In genomic region chr2:92987901-92988631, GRCm38 (mm10) we compare ENCODE assay signal across 8 mouse cellular contexts. TPM values are rescaled to one million over a fixed set of nuclear protein-coding genes. Genes with fewer than 3 reads are reported as not detected.
DNase-seq lines count a peak whose midpoint lies in the region; ATAC-seq and TF ChIP-seq lines count a peak whose summit lies in the region.

No protein-coding gene starts in this region.

- peak overlapping the region; percentile 72 for H3K27ac ChIP-seq in intestine, embryonic 16.5 days (ENCODE audit: low read length)
- H3K27ac ChIP-seq in limb, embryonic 12.5 days, result peak overlapping the region; percentile 88
- H3K27ac ChIP-seq in midbrain, embryonic 12.5 days (replicated peaks), result peak overlapping the region; percentile 35; the same call in 1 of the 2 replicates
- peak overlapping the region; percentile 73 for H3K27ac ChIP-seq in stomach, postnatal 0 days (replicated peaks)

- H3K9ac ChIP-seq in intestine, embryonic 16.5 days (ENCODE audit: low read depth, low read length), result peak overlapping the region; percentile 55
- H3K9ac ChIP-seq in limb, embryonic 12.5 days (replicated peaks), result peak overlapping the region; percentile 47
- H3K9ac ChIP-seq in midbrain, embryonic 12.5 days (replicated peaks), result peak overlapping the region; percentile 39; the same call in 1 of the 2 replicates
- peak overlapping the region; percentile 41 for H3K9ac ChIP-seq in stomach, postnatal 0 days (ENCODE audit: low read length)

- H3K9me3 ChIP-seq in intestine, embryonic 16.5 days (ENCODE audit: control insufficient read depth, low read length), result no peaks in the 10 kb centered on the region
- no peaks in the 10 kb centered on the region for H3K9me3 ChIP-seq in limb, embryonic 12.5 days
- H3K9me3 ChIP-seq in midbrain, embryonic 12.5 days, result no peaks in the 10 kb centered on the region
- no peaks in the 10 kb centered on the region for H3K9me3 ChIP-seq in stomach, postnatal 0 days (ENCODE audit: control insufficient read depth, low read length)

- H3K4me3 ChIP-seq in intestine, embryonic 16.5 days (ENCODE audit: low read length), result no peak overlapping the region
- no peak overlapping the region for H3K4me3 ChIP-seq in limb, embryonic 12.5 days (replicated peaks)
- no peak overlapping the region for H3K4me3 ChIP-seq in midbrain, embryonic 12.5 days
- peak overlapping the region; percentile 4; the same call in 1 of the 2 replicates for H3K4me3 ChIP-seq in stomach, postnatal 0 days (ENCODE audit: low read depth, low read length)

- no peak for TF ChIP-seq EP300 in stomach, postnatal 0 days (optimal IDR thresholded peaks at IDR 0.05)

- peak; percentile 67 for TF ChIP-seq CTCF in stomach, postnatal 0 days (IDR thresholded peaks at IDR 0.05; ENCODE audit: low read depth)

- H3K27me3 ChIP-seq in intestine, embryonic 16.5 days (replicated peaks; ENCODE audit: control insufficient read depth, insufficient read depth, low read length), result no peaks in the 10 kb centered on the region
- no peaks in the 10 kb centered on the region for H3K27me3 ChIP-seq in limb, embryonic 12.5 days
- no peaks in the 10 kb centered on the region for H3K27me3 ChIP-seq in midbrain, embryonic 12.5 days
- H3K27me3 ChIP-seq in stomach, postnatal 0 days (ENCODE audit: control insufficient read depth, insufficient read depth, low read length), result no peaks in the 10 kb centered on the region

- H3K4me1 ChIP-seq in intestine, embryonic 16.5 days (ENCODE audit: control insufficient read depth, insufficient read depth, low read length), result peaks cover 20% of the 10 kb centered on the region
- peaks cover 24% of the 10 kb centered on the region for H3K4me1 ChIP-seq in limb, embryonic 12.5 days (replicated peaks)
- H3K4me1 ChIP-seq in midbrain, embryonic 12.5 days, result peaks cover 18% of the 10 kb centered on the region
- 0 out of 2 replicates have a peak, but pooled peaks cover 5% of the 10 kb centered on the region for H3K4me1 ChIP-seq in stomach, postnatal 0 days (replicated peaks; ENCODE audit: control insufficient read depth, insufficient read depth)

- peak overlapping the region; percentile 6 for H3K4me2 ChIP-seq in intestine, embryonic 16.5 days (ENCODE audit: low read depth, low read length)
- H3K4me2 ChIP-seq in limb, embryonic 12.5 days, result peak overlapping the region; percentile 45
- peak overlapping the region; percentile 35 for H3K4me2 ChIP-seq in midbrain, embryonic 12.5 days (replicated peaks)
- H3K4me2 ChIP-seq in stomach, postnatal 0 days (replicated peaks; ENCODE audit: low read depth), result peak overlapping the region; percentile 27

- peak; percentile 53 for DNase-seq in layer of hippocampus, adult 11-12 months (ENCODE audit: low spot score)
- no peak for DNase-seq in layer of hippocampus, adult 9-10 months (ENCODE audit: low spot score)
- DNase-seq in embryo, embryonic 11 days, result peak; percentile 77
- peak; percentile 83 for DNase-seq in stomach, postnatal 0 days (ENCODE audit: low spot score)

- ATAC-seq in granulocyte monocyte progenitor cell, adult 5-6 weeks (replicated peaks; ENCODE audit: poor library complexity, severe bottlenecking), result peak; percentile 61
- ATAC-seq in intestine, embryonic 16.5 days, result peak; percentile 93
- ATAC-seq in limb, embryonic 12.5 days (ENCODE audit: insufficient number of reproducible peaks, insufficient read depth, low FRiP score, low TSS enrichment, low read depth), result peak; percentile 61
- peak; percentile 72 for ATAC-seq in midbrain, embryonic 12.5 days (ENCODE audit: low FRiP score, low read depth)
- peak; percentile 94 for ATAC-seq in stomach, postnatal 0 days (ENCODE audit: low FRiP score, low TSS enrichment)

- H3K36me3 ChIP-seq in intestine, embryonic 16.5 days (ENCODE audit: control insufficient read depth, insufficient read depth, low read length), result peaks cover 12% of the 10 kb centered on the region
- H3K36me3 ChIP-seq in limb, embryonic 12.5 days, result peaks cover 76% of the 10 kb centered on the region
- H3K36me3 ChIP-seq in midbrain, embryonic 12.5 days, result peaks cover 23% of the 10 kb centered on the region
- H3K36me3 ChIP-seq in stomach, postnatal 0 days (ENCODE audit: control insufficient read depth, insufficient read depth, low read length), result peaks cover 3% of the 10 kb centered on the region

- WGBS in intestine, embryonic 16.5 days, result 13% methylated on average over 18 of the region's 19 CpGs
- WGBS in limb, embryonic 12.5 days, result 13% methylated on average over 19 of the region's 19 CpGs
- WGBS in midbrain, embryonic 12.5 days, result 17% methylated on average over 19 of the region's 19 CpGs
- WGBS in stomach, postnatal 0 days, result 7% methylated on average over 19 of the region's 19 CpGs

RNA-seq across cellular contexts. Expression of gene Prdm11, which starts 57.9 kb away (rescaled TPM):
- 12.2 and 13.3 TPM in 2 replicates for total RNA-seq in granulocyte monocyte progenitor cell, adult 5-6 weeks (2014; fragmentation: Nextera tagmentation)
- total RNA-seq in granulocyte monocyte progenitor cell, adult 5-6 weeks (2017), result 3.3 and 6.1 TPM in 2 replicates
- polyA plus RNA-seq in intestine, embryonic 16.5 days (2015; fragmentation: Nextera tagmentation; extraction: Ambion mirVana), result 7.1 and 7.3 TPM in 2 replicates
- 6.1 and 7.2 TPM in 2 replicates for polyA plus RNA-seq in limb, embryonic 12.5 days (2016; fragmentation: Nextera tagmentation; extraction: Ambion mirVana)
- polyA plus RNA-seq in midbrain, embryonic 12.5 days (2016; fragmentation: Nextera tagmentation; extraction: Ambion mirVana), result 2.0 and 3.4 TPM in 2 replicates
- 5.8 and 6.2 TPM in 2 replicates for polyA plus RNA-seq in stomach, postnatal 0 days (2015; fragmentation: Nextera tagmentation; extraction: Ambion mirVana)

Comparison
In these comparisons a context has a peak if more than half of its experiments do, and no peak if none do; other contexts are left out.
1. H3K27ac ChIP-seq: peak in every context shown above with its lines; median percentile 88 in limb, embryonic 12.5 days; 73 in stomach, postnatal 0 days; 72 in intestine, embryonic 16.5 days; 35 in midbrain, embryonic 12.5 days.